Mouse (Mus musculus) limb, embryonic 10.5 days (tissue): Measurements from ENCODE around the gene Gm10638. TPM values are rescaled to one million over a fixed set of nuclear protein-coding genes. Genes with fewer than 3 reads are reported as not detected.
A peak's percentile ranks its signal among the peaks of the same experiment; 100 is the strongest.

ENCODE experiments used
- DNase-seq: peaks from one replicate; pipeline ENCODE4 v3.0.0-alpha.2; 2017; ENCODE audit warnings: low spot score
- H3K27ac ChIP-seq: fragments of 300-500 bp; sonication (generic); 2 replicates; pipeline ENCODE4 v1.5.1; 2016; ENCODE audit warnings: mild to moderate bottlenecking
- H3K27me3 ChIP-seq: fragments of 300-500 bp; sonication (generic); 2 replicates; pipeline ENCODE4 v1.6.1; 2016; ENCODE audit warnings: low read depth, mild to moderate bottlenecking; ENCODE audit not compliant: poor library complexity, severe bottlenecking
- H3K36me3 ChIP-seq: fragments of 300-500 bp; sonication (generic); 2 replicates; pipeline ENCODE4 v1.6.1; 2016; ENCODE audit warnings: mild to moderate bottlenecking, moderate library complexity
- H3K4me1 ChIP-seq: fragments of 300-500 bp; sonication (generic); 2 replicates; pipeline ENCODE4 v1.6.1; 2016
- H3K4me3 ChIP-seq: fragments of 300-500 bp; sonication (generic); 2 replicates; pipeline ENCODE4 v1.5.1; 2016; ENCODE audit warnings: mild to moderate bottlenecking, moderate library complexity
- H3K9me3 ChIP-seq: fragments of 300-500 bp; sonication (generic); replicated peaks from 2 replicates; pipeline ENCODE4 v1.6.1; 2016; ENCODE audit warnings: mild to moderate bottlenecking
- WGBS: fragments of 180-500 bp; shearing (Covaris S2); methylation state at CpG from one replicate; pipeline ENCODE4 v1.1.7; 2016; 5-methylcytosine and 5-hydroxymethylcytosine counted together
- polyA plus RNA-seq: library from polyadenylated mRNA; unstranded; fragments of >200 nt; fragmentation: Nextera tagmentation; extraction: Ambion mirVana; gene quantifications from 2 replicates; pipeline ENCODE4 v1.2.1, GENCODE M21; 2016

The Gm10638 gene
- polyA plus RNA-seq, 1 experiment from 2014 or later, result 6.0 TPM

GRCm38 (mm10) chr8:86744313-86745220 lies 932 bp upstream of the Gm10638 start:
- Histone ChIP-seq H3K27ac (peak overlapping the region; percentile 100), H3K27me3 (no peaks in the 10 kb centered on the region), H3K4me1 (peaks cover 29% of the 10 kb centered on the region), H3K36me3 (peaks cover 2% of the 10 kb centered on the region; the same call in 1 of the 2 replicates), H3K4me3 (peak overlapping the region; percentile 96), H3K9me3 (no peaks in the 10 kb centered on the region)
- DNase-seq, result no peak
- WGBS, result 6% methylated on average over 18 of the region's 18 CpGs

DNA sequence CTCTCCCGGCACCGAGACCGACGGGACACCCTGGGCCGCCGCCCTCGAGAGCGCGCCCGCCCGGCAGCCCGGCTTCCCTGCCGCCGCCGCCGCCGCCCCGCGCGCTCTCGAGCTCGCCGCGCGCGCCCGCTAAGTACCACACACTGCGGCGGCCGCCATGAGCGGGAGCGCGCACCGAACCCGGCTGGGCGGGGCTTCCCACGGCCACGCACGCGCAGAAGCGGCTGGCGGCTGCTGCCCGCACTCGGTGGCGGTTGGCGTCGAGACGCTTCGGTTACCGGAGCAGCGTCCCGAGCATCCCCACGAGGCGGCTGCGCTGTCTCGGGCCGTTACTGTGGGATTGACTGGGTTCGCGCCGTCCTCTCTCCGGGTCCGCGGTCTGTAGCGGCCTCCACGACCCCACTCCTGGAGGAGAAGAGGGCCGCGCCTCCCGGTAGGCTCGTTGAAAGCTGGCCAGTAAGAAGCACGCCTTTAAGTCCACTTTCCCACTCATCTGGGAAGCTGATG lies 489 bp downstream of the Gm10638 start:
- Histone ChIP-seq H3K27me3 (no peaks in the 10 kb centered on the region), H3K36me3 (no peaks in the 10 kb centered on the region), H3K9me3 (no peaks in the 10 kb centered on the region), H3K4me1 (peaks cover 29% of the 10 kb centered on the region), H3K4me3 (peak overlapping the region; percentile 96), H3K27ac (peak overlapping the region; percentile 100)
- peak; percentile 96 for DNase-seq
- under 1% methylated on average over 69 of the region's 70 CpGs for WGBS

GRCm38 (mm10) chr8:86746511-86746910 lies 1.0 kb downstream of the Gm10638 start:
- Histone ChIP-seq H3K4me1 (peaks cover 29% of the 10 kb centered on the region), H3K36me3 (no peaks in the 10 kb centered on the region), H3K27me3 (no peaks in the 10 kb centered on the region), H3K9me3 (no peaks in the 10 kb centered on the region), H3K27ac (peak overlapping the region; percentile 100), H3K4me3 (peak overlapping the region; percentile 96)
- 4% methylated on average over 11 of the region's 11 CpGs for WGBS
- DNase-seq, result no peak

GRCm38 (mm10) chr8:86749842-86750241 lies 4.3 kb downstream of the Gm10638 start:
- no peaks in the 10 kb centered on the region for H3K36me3 ChIP-seq
- H3K4me1 ChIP-seq, result peaks cover 13% of the 10 kb centered on the region
- H3K4me3 ChIP-seq, result no peak overlapping the region
- WGBS, result 28% methylated on average over 2 of the region's 2 CpGs
- H3K27me3 ChIP-seq, result no peaks in the 10 kb centered on the region
- no peak overlapping the region for H3K27ac ChIP-seq
- DNase-seq, result no peak
- no peaks in the 10 kb centered on the region for H3K9me3 ChIP-seq

- Histone ChIP-seq H3K9me3 (no peaks in the 10 kb centered on the region), H3K4me1 (0 out of 2 replicates have a peak, but pooled peaks cover 5% of the 10 kb centered on the region), H3K36me3 (no peaks in the 10 kb centered on the region), H3K27ac (no peak overlapping the region), H3K27me3 (peaks cover 5% of the 10 kb centered on the region; the same call in 1 of the 2 replicates), H3K4me3 (no peak overlapping the region)
- 33% methylated on average over 23 of the region's 23 CpGs for WGBS
- DNase-seq, result no peak
Measured at GRCm38 (mm10) chr8:86756948-86757733, 11.6 kb downstream of the Gm10638 start.

- WGBS, result 81% methylated on average over 3 of the region's 3 CpGs
- Histone ChIP-seq H3K4me3 (no peak overlapping the region), H3K36me3 (no peaks in the 10 kb centered on the region), H3K4me1 (0 out of 2 replicates have a peak, but pooled peaks cover 5% of the 10 kb centered on the region), H3K9me3 (no peaks in the 10 kb centered on the region), H3K27me3 (peaks cover 5% of the 10 kb centered on the region; the same call in 1 of the 2 replicates), H3K27ac (no peak overlapping the region)
- DNase-seq, result no peak
Measured at GRCm38 (mm10) chr8:86758651-86759050, 13.2 kb downstream of the Gm10638 start.

GRCm38 (mm10) chr8:86759090-86759491 lies 13.6 kb downstream of the Gm10638 start:
- no peak for DNase-seq

DNA sequence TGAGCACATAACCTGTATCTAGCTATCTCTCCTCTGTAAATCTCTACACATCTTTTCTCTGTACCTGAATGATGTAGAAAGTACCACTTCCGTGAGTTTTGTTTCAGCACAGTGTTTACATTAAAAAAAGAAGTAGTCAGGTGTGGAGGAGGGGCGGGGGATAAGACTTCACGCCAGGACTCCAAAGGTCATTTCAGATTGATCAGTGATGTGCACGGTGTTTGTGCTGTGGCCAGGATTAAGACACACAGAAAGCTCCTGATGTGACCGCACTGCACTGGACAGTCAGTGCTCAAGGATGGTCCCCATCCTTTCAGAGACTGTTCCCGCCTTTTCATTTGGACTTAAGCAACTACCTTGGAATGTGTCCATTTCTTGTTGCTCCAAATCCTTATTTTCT lies 15.2 kb downstream of the Gm10638 start:
- Histone ChIP-seq H3K27ac (no peak overlapping the region), H3K9me3 (no peaks in the 10 kb centered on the region), H3K36me3 (no peaks in the 10 kb centered on the region), H3K4me1 (0 out of 2 replicates have a peak, but pooled peaks cover 5% of the 10 kb centered on the region), H3K4me3 (no peak overlapping the region), H3K27me3 (peaks cover 5% of the 10 kb centered on the region; the same call in 1 of the 2 replicates)
- DNase-seq, result no peak
- 88% methylated on average over 6 of the region's 6 CpGs for WGBS

More at GRCm38 (mm10) chr8:86759090-86759491, 13.6 kb downstream of the Gm10638 start:
- H3K27me3 ChIP-seq, result peaks cover 5% of the 10 kb centered on the region; the same call in 1 of the 2 replicates
- H3K36me3 ChIP-seq, result no peaks in the 10 kb centered on the region
- H3K4me3 ChIP-seq, result no peak overlapping the region
- WGBS, result 79% methylated on average over 4 of the region's 4 CpGs
- 0 out of 2 replicates have a peak, but pooled peaks cover 5% of the 10 kb centered on the region for H3K4me1 ChIP-seq
- no peaks in the 10 kb centered on the region for H3K9me3 ChIP-seq
- H3K27ac ChIP-seq, result no peak overlapping the region

- Histone ChIP-seq H3K36me3 (no peaks in the 10 kb centered on the region), H3K27ac (no peak overlapping the region)
Measured at GRCm38 (mm10) chr8:86762806-86763205, 17.3 kb downstream of the Gm10638 start.

DNA sequence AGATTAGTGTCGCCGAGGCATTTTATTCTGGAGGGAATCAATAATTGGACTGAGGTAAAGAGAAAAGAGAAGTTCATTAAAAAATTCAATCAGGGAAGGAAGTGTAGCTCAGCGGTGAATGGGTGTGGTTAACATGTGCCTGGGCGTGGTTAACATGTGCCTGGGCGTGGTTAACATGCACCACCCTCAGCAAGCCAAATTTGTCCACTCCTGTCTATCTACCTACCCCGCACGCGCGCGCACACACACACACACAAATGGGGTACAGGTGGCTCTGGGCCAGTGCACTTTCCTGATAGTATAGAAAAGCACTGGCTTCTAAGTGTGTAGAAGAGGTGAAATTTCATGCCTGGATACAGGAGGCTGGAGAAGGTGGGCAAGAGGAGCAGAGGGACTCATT lies 19.7 kb downstream of the Gm10638 start:
- Histone ChIP-seq H3K4me3 (no peak overlapping the region), H3K4me1 (no peaks in the 10 kb centered on the region), H3K27ac (no peak overlapping the region), H3K9me3 (no peaks in the 10 kb centered on the region), H3K36me3 (no peaks in the 10 kb centered on the region), H3K27me3 (no peaks in the 10 kb centered on the region)
- DNase-seq, result no peak
- WGBS, result 88% methylated on average over 10 of the region's 10 CpGs

More at GRCm38 (mm10) chr8:86762806-86763205, 17.3 kb downstream of the Gm10638 start:
- H3K9me3 ChIP-seq, result no peaks in the 10 kb centered on the region
- no peaks in the 10 kb centered on the region for H3K27me3 ChIP-seq
- H3K4me3 ChIP-seq, result no peak overlapping the region
- DNase-seq, result no peak
- no peaks in the 10 kb centered on the region for H3K4me1 ChIP-seq
- WGBS, result 69% methylated on average over 5 of the region's 5 CpGs

- Histone ChIP-seq H3K4me3 (no peak overlapping the region), H3K4me1 (0 out of 2 replicates have a peak, but pooled peaks cover 3% of the 10 kb centered on the region), H3K9me3 (no peaks in the 10 kb centered on the region), H3K27ac (no peak overlapping the region), H3K36me3 (no peaks in the 10 kb centered on the region), H3K27me3 (no peaks in the 10 kb centered on the region)
- no peak for DNase-seq
- WGBS, result 94% methylated on average over 8 of the region's 8 CpGs
Measured at GRCm38 (mm10) chr8:86765669-86766068, 20.2 kb downstream of the Gm10638 start.

DNA sequence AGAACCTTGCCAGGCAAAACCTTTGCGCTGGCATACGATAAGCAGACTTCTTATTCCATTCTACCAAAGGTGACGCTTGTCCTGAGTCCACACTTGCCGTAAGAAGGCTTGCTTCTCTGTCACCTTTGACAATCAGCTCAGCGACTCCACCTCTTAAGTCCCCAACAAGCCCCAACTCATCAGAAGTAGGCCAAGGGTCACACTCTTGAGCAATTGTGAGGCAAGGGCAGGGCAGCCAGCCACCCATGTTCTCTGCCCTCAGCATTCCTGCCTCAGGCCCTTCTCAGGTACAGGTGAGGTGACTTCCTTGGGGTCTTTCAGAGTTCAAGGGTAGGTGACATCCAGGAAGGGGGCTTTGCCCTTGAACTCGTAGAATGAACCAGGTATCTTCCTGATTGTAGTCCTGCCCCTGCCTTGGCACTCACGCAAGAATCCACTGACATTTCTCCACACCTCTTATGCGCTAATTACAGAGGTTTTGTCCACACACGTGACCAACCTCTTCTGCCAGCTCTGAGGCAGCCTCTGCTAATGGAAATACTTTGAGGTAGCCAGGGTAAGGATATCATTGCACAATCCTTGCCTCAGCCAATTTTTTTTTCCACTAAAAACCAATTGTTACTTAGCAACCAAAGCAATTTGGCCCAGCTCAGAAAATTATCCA lies 21.2 kb downstream of the Gm10638 start:
- H3K27ac ChIP-seq, result no peak overlapping the region
- H3K27me3 ChIP-seq, result no peaks in the 10 kb centered on the region
- DNase-seq, result no peak
- WGBS, result 90% methylated on average over 9 of the region's 9 CpGs
- H3K36me3 ChIP-seq, result no peaks in the 10 kb centered on the region
- H3K4me1 ChIP-seq, result 0 out of 2 replicates have a peak, but pooled peaks cover 3% of the 10 kb centered on the region
- no peaks in the 10 kb centered on the region for H3K9me3 ChIP-seq
- H3K4me3 ChIP-seq, result no peak overlapping the region
